Mouse (Mus musculus) c-Kit-negative CD71-positive TER-119-positive erythroid progenitor cells, embryonic 14.5 days (primary cell): ENCODE results near the gene Fgfr2.
A peak's percentile ranks its signal among the peaks of the same experiment; 100 is the strongest.

ENCODE experiments used
- DNase-seq: peaks from one replicate; pipeline ENCODE4 v3.0.0-alpha.2; 2013; ENCODE audit warnings: low read depth, low spot score

The Fgfr2 gene

GRCm38 (mm10) chr7:132823832-132824231 is 299.3 kb downstream of the Fgfr2 start:
- DNase-seq = no peak

- no peak for DNase-seq
Observed at GRCm38 (mm10) chr7:132820692-132821091, 302.5 kb downstream of the Fgfr2 start.

- DNase-seq = no peak
Observed at GRCm38 (mm10) chr7:132817056-132817455, 306.1 kb downstream of the Fgfr2 start.

- no peak for DNase-seq
Observed at GRCm38 (mm10) chr7:132816528-132816927, 306.6 kb downstream of the Fgfr2 start.

- DNase-seq = no peak
Observed at GRCm38 (mm10) chr7:132815081-132815480, 308.1 kb downstream of the Fgfr2 start.

- DNase-seq = no peak
Observed at GRCm38 (mm10) chr7:132814089-132814450, 309.1 kb downstream of the Fgfr2 start.

- peak; percentile 22 for DNase-seq
Observed at GRCm38 (mm10) chr7:132813416-132814088, 309.6 kb downstream of the Fgfr2 start, which contains the start of gene Fam53b. Gene Fam53b (minus strand): TSS chr7:132813886.

- peak; percentile 16 for DNase-seq
Observed at GRCm38 (mm10) chr7:132812619-132813415, 310.3 kb downstream of the Fgfr2 start.

- DNase-seq = peak; percentile 38
Observed at GRCm38 (mm10) chr7:132811716-132812618, 311.2 kb downstream of the Fgfr2 start.

- DNase-seq = peak; percentile 87
Observed at GRCm38 (mm10) chr7:132810879-132811278, 312.3 kb downstream of the Fgfr2 start.

- no peak for DNase-seq
Observed at GRCm38 (mm10) chr7:132810368-132810767, 312.8 kb downstream of the Fgfr2 start.

GRCm38 (mm10) chr7:132809721-132810120 is 313.4 kb downstream of the Fgfr2 start:
- DNase-seq = no peak

- DNase-seq = no peak
Observed at GRCm38 (mm10) chr7:132808841-132809682, 314.1 kb downstream of the Fgfr2 start.

GRCm38 (mm10) chr7:132808051-132808796 is 314.9 kb downstream of the Fgfr2 start:
- DNase-seq = no peak

GRCm38 (mm10) chr7:132806926-132807857 is 316.0 kb downstream of the Fgfr2 start:
- DNase-seq = no peak

- no peak for DNase-seq
Observed at GRCm38 (mm10) chr7:132806286-132806685, 316.9 kb downstream of the Fgfr2 start.

- DNase-seq = peak; percentile 21
Observed at GRCm38 (mm10) chr7:132804951-132805350, 318.2 kb downstream of the Fgfr2 start.

GRCm38 (mm10) chr7:132804461-132804860 is 318.7 kb downstream of the Fgfr2 start:
- no peak for DNase-seq

- DNase-seq = peak; percentile 17
Observed at GRCm38 (mm10) chr7:132803962-132804361, 319.2 kb downstream of the Fgfr2 start.
